Mouse (Mus musculus) bone marrow, adult 2 months (tissue): ENCODE results near the gene Zfp27.

Experiments
- CTCF ChIP-seq: fragments of 200-500 bp; IDR thresholded peaks from 2 replicates; pipeline ENCODE4 v1.5.1; 2011; ENCODE audit warnings: low read length, control low read depth; ENCODE audit not compliant: control insufficient read depth, insufficient read depth
- POLR2A ChIP-seq: fragments of 200-500 bp; IDR thresholded peaks from 2 replicates; pipeline ENCODE4 v1.6.1; 2011; ENCODE audit warnings: low read depth, mild to moderate bottlenecking, control low read depth, low read length, borderline replicate concordance; ENCODE audit not compliant: control insufficient read depth

- no peak for TF ChIP-seq CTCF
- no peak for TF ChIP-seq POLR2A
Measured at GRCm38 (mm10) chr7:29943720-29944119, 37.3 kb upstream of the Zfp27 start.
